15 mouse cellular contexts compared by ENCODE assay signal in the genomic region with DNA sequence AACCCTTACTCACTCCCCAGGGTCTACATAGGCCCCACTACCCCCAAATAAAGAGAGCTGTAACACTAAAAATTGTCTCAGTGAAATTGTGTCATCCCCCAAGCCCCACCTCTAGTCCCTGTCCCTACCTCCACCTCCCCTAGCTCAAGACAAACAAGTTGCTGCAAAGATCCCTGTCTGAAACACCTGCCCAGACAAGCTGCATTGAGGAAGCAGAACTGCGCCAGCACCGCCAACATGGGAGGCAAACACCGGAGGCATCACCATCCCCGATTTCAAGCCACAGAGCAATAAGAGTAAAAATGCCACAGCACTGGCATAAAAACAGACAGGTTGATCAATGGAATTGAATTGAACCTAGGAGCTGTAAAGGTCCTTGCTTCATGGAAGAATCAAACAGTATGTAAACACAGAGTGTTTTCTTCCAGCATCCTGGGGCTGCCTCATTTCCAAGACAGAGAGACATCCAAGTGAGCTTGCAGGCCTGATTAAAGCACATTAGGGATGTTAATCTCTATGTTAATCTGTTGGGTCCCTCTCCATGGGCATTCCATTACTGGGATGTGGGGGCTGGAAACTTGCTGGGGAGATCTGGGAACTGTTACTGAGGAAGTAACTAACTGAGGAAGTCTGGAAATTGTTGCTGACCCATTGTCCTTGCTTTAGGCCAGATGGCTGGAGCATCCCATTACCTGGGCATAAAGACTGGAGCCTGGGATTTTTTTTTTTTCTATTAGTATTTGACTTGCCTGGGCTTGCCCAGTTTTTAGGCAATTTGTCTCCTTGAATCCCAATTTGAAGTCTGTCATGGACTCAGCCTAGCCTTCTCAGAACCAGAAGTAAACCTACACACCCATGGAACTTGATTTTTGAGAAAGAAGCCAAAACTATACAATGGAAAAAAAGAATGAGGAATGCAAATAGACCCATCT.
"Had no signal": no experiment of that assay in that cellular context is flagged by ENCODE, and none has a peak within 500 bp of the region (broad histone marks: within the 10 kb centered on the region; RNA-seq: fewer than 3 reads in every experiment).

No protein-coding gene starts in this region.

- H3K36me3 ChIP-seq: midbrain, embryonic 12.5 days; midbrain, embryonic 15.5 days; neural tube, embryonic 12.5 days; stomach, embryonic 15.5 days had no signal

- H3K4me2 ChIP-seq: lung, embryonic 14.5 days; midbrain, embryonic 12.5 days; midbrain, embryonic 15.5 days; neural tube, embryonic 12.5 days; stomach, embryonic 15.5 days had no signal

- H3K27me3 ChIP-seq: midbrain, embryonic 12.5 days; midbrain, embryonic 15.5 days; neural tube, embryonic 12.5 days; stomach, embryonic 15.5 days had no signal

- H3K9me3 ChIP-seq: megakaryocyte, embryonic 14.5 days; midbrain, embryonic 12.5 days; midbrain, embryonic 15.5 days; neural tube, embryonic 12.5 days; stomach, embryonic 15.5 days had no signal

- H3K27ac ChIP-seq: liver, embryonic 14.5 days; macrophage; midbrain, embryonic 12.5 days; midbrain, embryonic 15.5 days; neural tube, embryonic 12.5 days; stomach, embryonic 15.5 days; stomach, postnatal 0 days had no signal

- DNase-seq: lung, adult 18-20 months; lung, embryonic 14.5 days; lung, postnatal 10 days; lung, postnatal 36 days; right cerebral cortex, postnatal 14 days; thymus, postnatal 14 days; thymus, postnatal 36 days had no signal

- H3K4me3 ChIP-seq: megakaryocyte, embryonic 14.5 days; midbrain, embryonic 12.5 days; midbrain, embryonic 15.5 days; neural tube, embryonic 12.5 days; stomach, embryonic 15.5 days had no signal

- H3K9ac ChIP-seq: liver, embryonic 14.5 days; lung, embryonic 14.5 days; midbrain, embryonic 12.5 days; midbrain, embryonic 15.5 days; neural tube, embryonic 12.5 days; stomach, embryonic 15.5 days had no signal

- ATAC-seq: midbrain, embryonic 15.5 days had no signal
